Mouse (Mus musculus): ENCODE data around the gene Kctd2. TPM values are rescaled to one million over a fixed set of nuclear protein-coding genes. Genes with fewer than 3 reads are reported as not detected.
A peak's percentile ranks its signal among the peaks of the same experiment; 100 is the strongest.

The Kctd2 gene
- polyA plus RNA-seq (2015; fragmentation: Nextera tagmentation; extraction: Ambion mirVana), result 18.1 and 18.5 TPM in 2 replicates

- Histone ChIP-seq H3K9me3 (replicated peaks) (no peaks in the 10 kb centered on the region), H3K27me3 (no peaks in the 10 kb centered on the region), H3K36me3 (peaks cover 33% of the 10 kb centered on the region), H3K27ac (replicated peaks) (peak within 1 kb of the TSS; percentile 82), H3K4me3 (replicated peaks) (peak within 1 kb of the TSS; percentile 84), H3K4me1 (peaks cover 34% of the 10 kb centered on the region), H3K4me2 (replicated peaks) (peak within 1 kb of the TSS; percentile 93), H3K9ac (peak within 1 kb of the TSS; percentile 96)
- ATAC-seq (ENCODE audit: insufficient number of reproducible peaks, low FRiP score, low TSS enrichment, low read depth), result peak; percentile 98
- under 1% methylated on average over 48 of the region's 56 CpGs for WGBS
Observed at GRCm38 (mm10) chr11:115419531-115420237, at the start of gene Kctd2, which contains the start of gene Atp5h. Kctd2 (plus strand) TSS chr11:115420128. Atp5h (minus strand) TSS chr11:115419962.

DNA sequence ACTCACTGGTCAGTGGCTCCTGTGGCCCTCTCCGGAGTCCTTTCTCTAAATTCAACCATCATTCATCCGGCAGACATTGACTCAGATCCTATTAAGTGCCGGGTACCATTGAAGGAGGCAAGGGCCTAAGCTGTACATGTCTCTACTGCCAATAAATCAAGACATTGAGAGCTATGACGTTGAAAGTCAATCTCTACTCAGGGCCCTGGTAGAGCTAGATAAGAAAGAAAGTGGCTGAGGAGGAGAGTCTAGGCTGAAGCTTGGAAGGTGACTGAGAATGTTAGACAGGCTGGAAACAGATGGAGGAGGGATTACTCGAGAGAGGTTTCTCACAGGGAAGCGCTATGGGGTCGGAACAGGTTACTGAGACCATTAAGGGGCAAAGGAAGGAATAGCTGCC lies 49.6 kb upstream of the Kctd2 start:
- H3K9me3 ChIP-seq (replicated peaks), result no peaks in the 10 kb centered on the region
- 65% methylated on average over 7 of the region's 7 CpGs for WGBS
- H3K4me3 ChIP-seq (replicated peaks), result no peak overlapping the region
- peaks cover 85% of the 10 kb centered on the region for H3K27me3 ChIP-seq
- no peak overlapping the region for H3K9ac ChIP-seq
- no peak overlapping the region for H3K27ac ChIP-seq (replicated peaks)
- no peaks in the 10 kb centered on the region for H3K36me3 ChIP-seq
- no peak overlapping the region for H3K4me2 ChIP-seq (replicated peaks)
- H3K4me1 ChIP-seq, result peaks cover 25% of the 10 kb centered on the region
- no peak for ATAC-seq (ENCODE audit: insufficient number of reproducible peaks, low FRiP score, low TSS enrichment, low read depth)

DNA sequence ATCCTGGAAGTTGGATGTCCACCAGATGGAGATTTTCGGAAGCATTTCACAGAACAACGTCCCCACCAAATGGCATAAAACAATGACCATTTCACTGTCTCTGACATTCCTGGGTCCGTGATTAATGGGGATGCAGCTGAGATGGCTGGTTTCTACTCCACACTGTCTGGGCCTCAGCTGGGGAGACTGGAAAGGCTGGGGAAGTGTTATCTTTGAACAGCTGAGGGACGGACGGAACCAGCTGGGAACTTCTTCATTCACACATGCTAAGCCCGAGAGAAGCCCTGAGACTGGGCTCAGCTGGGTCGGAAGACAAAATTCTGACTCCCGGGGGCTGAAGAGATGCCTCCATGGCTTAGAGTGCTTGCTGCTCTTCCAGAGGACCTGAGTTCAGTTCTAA lies 48.6 kb upstream of the Kctd2 start:
- no peak for ATAC-seq (ENCODE audit: insufficient number of reproducible peaks, low FRiP score, low TSS enrichment, low read depth)
- WGBS, result 64% methylated on average over 8 of the region's 8 CpGs
- H3K4me3 ChIP-seq (replicated peaks), result no peak overlapping the region
- peaks cover 83% of the 10 kb centered on the region for H3K27me3 ChIP-seq
- H3K9ac ChIP-seq, result no peak overlapping the region
- no peak overlapping the region for H3K27ac ChIP-seq (replicated peaks)
- peaks cover 25% of the 10 kb centered on the region for H3K4me1 ChIP-seq
- H3K9me3 ChIP-seq (replicated peaks), result no peaks in the 10 kb centered on the region
- H3K36me3 ChIP-seq, result no peaks in the 10 kb centered on the region
- no peak overlapping the region for H3K4me2 ChIP-seq (replicated peaks)

DNA sequence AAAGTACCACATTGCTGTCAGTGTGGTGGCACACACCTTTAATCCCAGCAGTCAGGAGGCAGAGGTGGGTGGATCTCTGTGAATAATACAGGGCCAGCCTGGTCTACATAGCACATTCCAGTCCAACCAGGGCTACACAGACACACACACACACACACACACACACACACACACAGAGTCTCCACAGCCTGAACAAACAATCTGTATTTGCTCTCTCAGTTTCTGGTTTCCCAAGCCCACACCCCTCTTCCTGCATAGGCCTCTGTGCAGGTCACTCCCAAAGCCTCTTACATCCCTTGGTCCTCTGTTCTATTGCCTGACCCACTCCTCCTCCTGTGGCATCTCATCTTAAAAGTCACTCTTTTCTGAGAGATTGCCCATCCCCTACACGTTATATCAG lies 47.9 kb upstream of the Kctd2 start:
- H3K27ac ChIP-seq (replicated peaks), result no peak overlapping the region
- ATAC-seq (ENCODE audit: insufficient number of reproducible peaks, low FRiP score, low TSS enrichment, low read depth), result no peak
- no peak overlapping the region for H3K9ac ChIP-seq
- peaks cover 21% of the 10 kb centered on the region for H3K4me1 ChIP-seq
- H3K9me3 ChIP-seq (replicated peaks), result no peaks in the 10 kb centered on the region
- no peak overlapping the region for H3K4me3 ChIP-seq (replicated peaks)
- WGBS, result 61% methylated on average over 1 of the region's 1 CpGs
- H3K36me3 ChIP-seq, result no peaks in the 10 kb centered on the region
- H3K4me2 ChIP-seq (replicated peaks), result no peak overlapping the region
- H3K27me3 ChIP-seq, result peaks cover 81% of the 10 kb centered on the region

DNA sequence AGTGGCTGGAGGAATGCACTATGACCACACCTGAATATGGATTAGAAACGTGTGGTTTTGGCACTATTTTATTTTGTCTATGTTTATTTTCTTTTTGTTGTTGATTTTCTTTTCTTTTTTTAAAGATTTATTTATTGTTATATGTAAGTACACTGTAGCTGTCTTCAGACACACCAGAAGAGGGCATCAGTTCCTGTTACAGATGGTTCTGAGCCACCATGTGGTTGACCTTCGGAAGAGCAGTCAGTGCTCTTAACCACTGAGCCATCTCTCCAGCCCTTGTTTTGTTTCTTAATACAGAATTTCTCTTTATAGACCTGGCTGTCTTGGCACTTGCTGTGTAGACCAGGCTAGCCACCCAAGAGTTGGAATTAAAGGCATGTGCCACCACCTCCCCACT lies 47.2 kb upstream of the Kctd2 start:
- WGBS, result 39% methylated on average over 2 of the region's 2 CpGs
- no peak for ATAC-seq (ENCODE audit: insufficient number of reproducible peaks, low FRiP score, low TSS enrichment, low read depth)
- Histone ChIP-seq H3K27ac (replicated peaks) (no peak overlapping the region), H3K9me3 (replicated peaks) (no peaks in the 10 kb centered on the region), H3K4me3 (replicated peaks) (no peak overlapping the region), H3K27me3 (peaks cover 74% of the 10 kb centered on the region), H3K9ac (no peak overlapping the region), H3K4me1 (peaks cover 13% of the 10 kb centered on the region), H3K4me2 (replicated peaks) (no peak overlapping the region), H3K36me3 (no peaks in the 10 kb centered on the region)

- Histone ChIP-seq H3K27me3 (peaks cover 64% of the 10 kb centered on the region), H3K36me3 (no peaks in the 10 kb centered on the region), H3K4me1 (peaks cover 13% of the 10 kb centered on the region), H3K4me2 (replicated peaks) (peak overlapping the region; percentile 65), H3K9me3 (replicated peaks) (no peaks in the 10 kb centered on the region), H3K4me3 (replicated peaks) (peak overlapping the region; percentile 38), H3K9ac (0 out of 2 replicates have a peak overlapping the region, but pooled peaks have one; percentile 1), H3K27ac (replicated peaks) (no peak overlapping the region)
- WGBS, result 1% methylated on average over 30 of the region's 30 CpGs
- peak; percentile 55 for ATAC-seq (ENCODE audit: insufficient number of reproducible peaks, low FRiP score, low TSS enrichment, low read depth)
Observed at GRCm38 (mm10) chr11:115373805-115374694, 45.9 kb upstream of the Kctd2 start.

GRCm38 (mm10) chr11:115374695-115375425 lies 45.1 kb upstream of the Kctd2 start:
- H3K4me2 ChIP-seq (replicated peaks), result peak overlapping the region; percentile 65
- H3K27me3 ChIP-seq, result peaks cover 56% of the 10 kb centered on the region
- H3K9me3 ChIP-seq (replicated peaks), result no peaks in the 10 kb centered on the region
- no peak overlapping the region for H3K9ac ChIP-seq
- peaks cover 13% of the 10 kb centered on the region for H3K4me1 ChIP-seq
- ATAC-seq (ENCODE audit: insufficient number of reproducible peaks, low FRiP score, low TSS enrichment, low read depth), result no peak
- no peaks in the 10 kb centered on the region for H3K36me3 ChIP-seq
- no peak overlapping the region for H3K27ac ChIP-seq (replicated peaks)
- 52% methylated on average over 12 of the region's 12 CpGs for WGBS
- peak overlapping the region; percentile 38 for H3K4me3 ChIP-seq (replicated peaks)

- ATAC-seq (ENCODE audit: insufficient number of reproducible peaks, low FRiP score, low TSS enrichment, low read depth), result no peak
- peaks cover 45% of the 10 kb centered on the region for H3K27me3 ChIP-seq
- 69% methylated on average over 7 of the region's 7 CpGs for WGBS
Observed at GRCm38 (mm10) chr11:115376722-115377121, 43.2 kb upstream of the Kctd2 start.

DNA sequence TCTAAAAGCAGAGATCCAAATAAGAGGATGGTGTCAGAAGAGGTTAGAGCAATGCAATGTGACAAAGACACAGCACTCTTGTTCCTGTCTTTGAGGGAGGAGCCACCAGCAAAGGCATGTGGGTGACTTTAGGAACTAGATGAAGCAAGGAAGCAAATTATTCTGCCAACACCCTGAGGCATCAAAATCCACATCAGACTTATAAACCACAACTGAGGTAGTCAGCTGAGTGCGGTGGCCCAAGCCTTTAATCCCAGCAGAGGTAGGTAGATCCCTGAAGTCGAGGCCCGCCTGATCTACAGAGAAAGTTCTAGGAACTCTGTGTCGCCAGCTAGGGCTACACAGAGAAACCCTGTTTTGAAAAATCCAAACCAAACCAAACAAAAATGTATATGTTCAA lies 42.7 kb upstream of the Kctd2 start:
- 80% methylated on average over 4 of the region's 4 CpGs for WGBS
- no peak overlapping the region for H3K27ac ChIP-seq (replicated peaks)
- no peak overlapping the region for H3K4me2 ChIP-seq (replicated peaks)
- H3K4me1 ChIP-seq, result peaks cover 20% of the 10 kb centered on the region
- no peak overlapping the region for H3K4me3 ChIP-seq (replicated peaks)
- no peak overlapping the region for H3K9ac ChIP-seq
- no peak for ATAC-seq (ENCODE audit: insufficient number of reproducible peaks, low FRiP score, low TSS enrichment, low read depth)
- peaks cover 43% of the 10 kb centered on the region for H3K27me3 ChIP-seq
- H3K36me3 ChIP-seq, result no peaks in the 10 kb centered on the region
- no peaks in the 10 kb centered on the region for H3K9me3 ChIP-seq (replicated peaks)

More at GRCm38 (mm10) chr11:115376722-115377121, 43.2 kb upstream of the Kctd2 start:
- H3K4me3 ChIP-seq (replicated peaks), result no peak overlapping the region
- no peak overlapping the region for H3K27ac ChIP-seq (replicated peaks)
- H3K4me2 ChIP-seq (replicated peaks), result no peak overlapping the region
- no peaks in the 10 kb centered on the region for H3K36me3 ChIP-seq
- no peak overlapping the region for H3K9ac ChIP-seq
- peaks cover 19% of the 10 kb centered on the region for H3K4me1 ChIP-seq
- H3K9me3 ChIP-seq (replicated peaks), result no peaks in the 10 kb centered on the region

- Histone ChIP-seq H3K4me3 (replicated peaks) (no peak overlapping the region), H3K27ac (replicated peaks) (no peak overlapping the region), H3K4me2 (replicated peaks) (no peak overlapping the region), H3K36me3 (no peaks in the 10 kb centered on the region), H3K9ac (no peak overlapping the region), H3K27me3 (peaks cover 37% of the 10 kb centered on the region), H3K4me1 (peaks cover 26% of the 10 kb centered on the region), H3K9me3 (replicated peaks) (no peaks in the 10 kb centered on the region)
- WGBS, result 77% methylated on average over 7 of the region's 7 CpGs
- ATAC-seq (ENCODE audit: insufficient number of reproducible peaks, low FRiP score, low TSS enrichment, low read depth), result no peak
Observed at GRCm38 (mm10) chr11:115377854-115378253, 42.1 kb upstream of the Kctd2 start.

GRCm38 (mm10) chr11:115381276-115381675 lies 38.7 kb upstream of the Kctd2 start:
- H3K4me2 ChIP-seq (replicated peaks), result peak overlapping the region; percentile 85
- H3K4me1 ChIP-seq, result peaks cover 36% of the 10 kb centered on the region
- H3K9ac ChIP-seq, result peak overlapping the region; percentile 74; the same call in 1 of the 2 replicates
- H3K4me3 ChIP-seq (replicated peaks), result peak overlapping the region; percentile 78
- ATAC-seq (ENCODE audit: insufficient number of reproducible peaks, low FRiP score, low TSS enrichment, low read depth), result no peak
- H3K9me3 ChIP-seq (replicated peaks), result no peaks in the 10 kb centered on the region
- H3K27me3 ChIP-seq, result 0 out of 2 replicates have a peak, but pooled peaks cover 5% of the 10 kb centered on the region
- H3K36me3 ChIP-seq, result no peaks in the 10 kb centered on the region
- 11% methylated on average over 9 of the region's 9 CpGs for WGBS
- peak overlapping the region; percentile 66 for H3K27ac ChIP-seq (replicated peaks)
